Mouse (Mus musculus) CD4-positive, CD25-positive, alpha-beta regulatory T cell, adult 4 months (primary cell): ENCODE data around the gene Actn2. TPM values are rescaled to one million over a fixed set of nuclear protein-coding genes. Genes with fewer than 3 reads are reported as not detected.

Experiments
- ATAC-seq: one replicate; pipeline ENCODE4 v1.8.0; 2017
- polyA plus RNA-seq, 2 experiments: library from polyadenylated mRNA; unstranded; fragments of 100-300 nt; shearing (Covaris generic); gene quantifications; one replicate each; pipeline ENCODE4 v1.2.1; 2017

The Actn2 gene
- polyA plus RNA-seq, result 10 to 100 TPM; 10.1 to 11.9 TPM

DNA sequence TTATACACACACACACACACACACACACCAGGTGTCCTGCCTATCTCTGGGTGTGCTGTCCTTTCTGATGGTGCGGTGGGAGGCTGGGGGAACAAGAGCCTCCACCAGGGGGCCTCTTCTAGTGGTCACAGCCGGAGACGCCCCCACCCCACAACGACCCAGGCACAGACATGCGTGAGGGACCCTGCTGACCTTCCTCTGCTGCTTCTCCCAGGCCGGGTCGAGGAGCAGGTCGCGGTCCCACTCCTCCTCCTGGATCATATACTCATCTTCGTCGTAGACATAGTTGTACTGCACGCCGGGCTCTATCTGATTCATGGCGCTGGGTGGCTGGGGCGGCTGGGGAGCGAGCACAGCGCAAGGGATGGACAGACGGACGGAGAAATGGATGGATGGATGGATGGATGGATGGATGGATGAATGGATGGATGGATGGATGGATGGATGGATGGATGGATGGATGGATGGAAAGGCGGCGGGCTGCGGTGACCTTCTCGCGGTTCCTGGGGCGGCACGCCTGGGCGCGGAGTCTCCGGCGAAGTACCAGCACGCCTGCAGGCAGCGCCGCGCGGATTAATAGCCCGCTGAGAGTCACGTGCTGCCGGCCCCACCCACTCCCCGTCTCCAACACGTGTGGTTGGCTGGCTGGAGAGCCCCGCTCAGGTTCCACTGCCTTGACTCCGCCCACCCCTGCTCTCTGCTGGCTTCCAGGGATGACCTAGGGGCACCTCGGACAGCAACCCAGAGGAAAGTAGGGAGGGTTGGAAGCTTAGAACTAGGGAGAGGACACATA lies at the start of gene Actn2:
TSS of gene Actn2 (minus strand) at position 578 of the 793 bp plus-strand sequence.
- ATAC-seq, result peak; percentile 97

- peak; percentile 85 for ATAC-seq
Observed at GRCm38 (mm10) chr13:12386286-12386685, 45.7 kb upstream of the Actn2 start.

DNA sequence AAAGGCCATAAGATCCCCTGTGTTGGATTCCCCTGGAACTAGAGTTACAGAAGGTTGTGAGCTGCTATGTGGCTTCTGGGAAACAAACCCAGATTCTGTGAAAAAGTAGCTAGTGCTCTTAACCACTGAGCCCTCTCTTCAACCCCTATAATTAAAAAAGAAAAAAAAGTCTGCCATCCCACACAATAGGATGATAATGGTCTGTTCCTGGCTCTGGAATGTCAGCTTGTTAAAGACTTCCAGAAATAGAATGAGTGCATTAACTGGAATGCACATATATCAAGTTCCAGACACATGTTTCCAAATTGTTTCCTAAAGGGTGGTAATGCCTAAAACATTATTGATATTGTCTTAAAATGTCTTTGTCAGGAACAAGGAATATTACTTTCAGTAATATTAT lies 44.2 kb upstream of the Actn2 start:
- ATAC-seq, result no peak

- ATAC-seq, result no peak
Observed at GRCm38 (mm10) chr13:12376778-12377177, 36.2 kb upstream of the Actn2 start.

DNA sequence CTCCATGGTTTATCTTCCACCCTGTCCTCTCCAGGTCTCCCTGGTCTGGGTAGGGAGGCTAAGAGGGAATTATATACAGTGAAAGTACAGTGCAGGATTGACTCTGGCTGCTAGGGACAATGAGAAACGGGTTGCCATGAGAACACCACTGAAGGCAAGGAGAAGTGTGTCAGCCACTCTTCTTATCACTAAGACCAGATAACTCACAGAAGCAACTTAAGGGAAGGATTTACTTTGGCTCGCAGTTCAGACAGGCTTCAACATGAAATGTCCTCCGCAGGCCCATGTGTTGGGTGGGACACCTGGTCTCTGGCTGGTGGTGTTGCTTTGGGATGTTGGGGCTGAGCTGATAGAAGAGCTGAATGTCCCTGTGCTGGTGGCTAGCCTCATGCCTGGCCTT lies 32.2 kb upstream of the Actn2 start:
- no peak for ATAC-seq

GRCm38 (mm10) chr13:12369930-12370329 lies 29.4 kb upstream of the Actn2 start:
- ATAC-seq, result no peak

DNA sequence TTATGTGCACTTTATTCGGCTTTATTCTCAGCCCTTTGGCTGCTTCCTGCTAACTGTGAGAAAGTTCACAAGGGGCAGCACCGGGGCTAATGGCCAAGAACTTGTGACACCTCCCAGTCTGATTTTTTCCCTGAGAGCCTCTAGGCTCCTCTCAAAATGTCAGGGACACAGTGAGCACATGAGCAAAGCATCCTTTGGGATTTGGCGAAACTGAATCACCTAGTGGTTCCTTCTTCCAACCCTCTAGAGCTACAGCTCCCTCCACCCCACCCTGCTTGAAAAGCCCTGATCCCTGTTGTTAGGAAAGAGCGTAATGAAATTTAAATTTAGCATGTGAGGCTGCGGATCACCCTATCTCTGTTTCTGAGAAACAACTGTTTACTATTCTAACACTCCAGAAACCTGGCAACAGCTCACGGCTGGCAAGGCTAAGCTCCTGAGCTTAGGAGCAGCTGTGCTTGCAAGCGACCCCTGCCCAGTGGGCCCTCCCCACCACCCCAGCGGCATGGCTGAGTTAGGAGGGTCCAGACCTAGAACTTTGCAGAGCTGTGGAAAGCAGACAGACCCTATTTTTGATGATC lies 28.6 kb upstream of the Actn2 start:
- ATAC-seq, result no peak

DNA sequence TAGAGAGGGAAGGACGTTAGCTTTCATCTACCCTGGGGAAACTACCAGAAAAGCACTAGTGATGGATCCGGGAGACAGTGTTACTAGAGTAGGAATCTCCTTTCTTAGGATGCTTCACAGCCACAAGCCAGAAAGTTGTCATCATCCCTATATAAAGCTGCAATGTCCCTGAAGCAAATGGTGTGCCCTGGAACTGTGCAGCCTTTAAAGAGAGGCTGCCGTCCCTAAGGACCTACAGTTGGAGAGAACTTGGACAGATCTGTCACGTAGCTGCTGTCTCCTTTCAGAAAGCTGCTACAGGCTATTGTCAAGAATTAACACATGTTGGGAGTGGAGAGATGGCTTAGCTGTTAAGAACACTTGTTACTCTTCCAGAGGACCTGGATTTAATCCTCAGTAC lies 20.9 kb upstream of the Actn2 start:
- no peak for ATAC-seq

DNA sequence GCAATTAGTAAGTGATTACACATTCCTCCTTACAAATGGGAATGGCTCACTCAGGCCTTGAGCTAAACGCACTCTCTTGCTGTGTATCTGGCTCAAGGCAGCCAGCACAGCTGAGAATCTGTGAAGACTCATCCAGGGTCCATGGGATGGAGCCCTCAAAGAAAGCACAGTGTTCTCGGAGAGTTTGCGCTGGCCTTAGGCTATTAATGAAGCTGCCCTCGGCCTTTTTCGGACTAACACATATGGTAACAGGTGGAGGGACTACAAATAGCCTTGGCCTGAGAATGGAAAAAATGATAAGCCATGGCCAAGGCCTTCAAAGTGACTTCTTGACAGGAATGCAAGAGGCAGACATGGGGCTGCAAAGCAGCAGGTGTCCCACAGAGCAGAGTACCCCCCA lies 17.0 kb upstream of the Actn2 start:
- ATAC-seq, result no peak

DNA sequence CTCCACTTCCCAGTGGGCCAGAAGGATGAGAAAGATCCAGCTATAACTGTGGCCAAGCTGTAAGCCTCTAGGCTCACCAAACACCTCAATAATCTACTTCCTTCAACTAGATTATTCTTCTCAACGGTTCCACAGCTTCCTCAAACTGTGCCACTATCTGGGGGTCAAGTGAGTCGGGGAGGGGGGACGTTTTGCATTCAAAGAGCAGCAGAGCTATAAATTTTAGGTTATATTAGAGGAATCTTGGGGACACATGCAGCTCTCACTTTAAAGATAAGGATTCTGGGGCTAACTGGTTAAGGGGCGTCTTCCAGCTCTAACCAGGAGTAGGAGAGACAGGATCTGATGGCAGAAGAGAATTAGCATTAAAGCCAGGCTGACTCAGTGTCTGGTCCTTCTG lies 15.6 kb upstream of the Actn2 start:
- no peak for ATAC-seq

DNA sequence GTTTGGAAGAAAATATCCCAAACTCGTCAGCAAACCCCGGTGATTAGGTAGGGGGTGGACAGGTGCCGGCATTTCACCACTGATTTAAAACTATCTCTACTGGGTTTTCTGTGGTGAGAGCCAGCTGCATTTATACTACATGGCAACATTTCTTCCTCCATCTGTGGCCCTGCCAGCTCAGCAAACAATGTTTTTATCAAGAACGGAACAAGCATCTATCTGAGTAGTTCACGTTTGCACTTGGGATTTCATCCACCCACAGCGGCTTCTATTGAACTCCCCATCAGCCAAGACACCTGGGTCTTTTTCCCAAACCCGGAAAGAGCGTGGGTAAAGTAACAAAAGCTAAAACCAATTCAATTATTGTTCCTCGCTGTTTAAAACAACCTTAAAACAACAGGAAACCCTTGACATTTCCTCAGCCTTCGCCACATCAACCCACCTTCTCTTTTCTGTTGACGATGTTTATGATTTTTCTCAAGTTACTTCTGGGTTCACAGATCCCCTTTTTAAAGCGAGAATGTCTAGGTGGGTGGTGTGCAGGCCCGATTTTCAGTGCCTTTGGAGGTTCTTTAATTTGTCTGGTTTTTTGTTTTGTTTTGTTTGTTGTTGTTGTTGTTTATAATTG lies 8.8 kb upstream of the Actn2 start:
- ATAC-seq, result peak; percentile 51

DNA sequence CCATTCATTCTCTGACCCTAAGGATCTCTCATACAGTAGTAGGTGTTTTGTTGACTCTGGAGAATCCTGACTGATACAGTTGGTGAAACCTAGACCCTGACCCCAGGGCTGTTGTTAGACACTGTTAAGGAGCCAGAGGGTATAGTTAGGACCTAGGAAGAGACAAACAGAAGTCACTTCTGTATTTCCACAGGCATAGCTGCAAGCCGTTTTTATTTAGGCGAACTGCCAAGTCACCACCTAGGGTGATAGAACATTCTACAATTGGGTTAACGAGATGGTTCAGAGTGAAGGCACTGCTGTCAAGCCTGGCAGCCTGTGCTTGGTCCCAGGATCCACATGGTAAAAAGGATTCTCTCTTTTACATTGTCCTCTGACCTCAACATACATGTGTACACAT lies 6.3 kb upstream of the Actn2 start:
- ATAC-seq, result no peak

GRCm38 (mm10) chr13:12341447-12341846 lies 887 bp upstream of the Actn2 start:
- no peak for ATAC-seq

- no peak for ATAC-seq
Observed at GRCm38 (mm10) chr13:12339446-12339845, 1.1 kb downstream of the Actn2 start.

- ATAC-seq, result no peak
Observed at GRCm38 (mm10) chr13:12337752-12338151, 2.8 kb downstream of the Actn2 start.

- ATAC-seq, result no peak
Observed at GRCm38 (mm10) chr13:12334016-12334415, 6.5 kb downstream of the Actn2 start.

DNA sequence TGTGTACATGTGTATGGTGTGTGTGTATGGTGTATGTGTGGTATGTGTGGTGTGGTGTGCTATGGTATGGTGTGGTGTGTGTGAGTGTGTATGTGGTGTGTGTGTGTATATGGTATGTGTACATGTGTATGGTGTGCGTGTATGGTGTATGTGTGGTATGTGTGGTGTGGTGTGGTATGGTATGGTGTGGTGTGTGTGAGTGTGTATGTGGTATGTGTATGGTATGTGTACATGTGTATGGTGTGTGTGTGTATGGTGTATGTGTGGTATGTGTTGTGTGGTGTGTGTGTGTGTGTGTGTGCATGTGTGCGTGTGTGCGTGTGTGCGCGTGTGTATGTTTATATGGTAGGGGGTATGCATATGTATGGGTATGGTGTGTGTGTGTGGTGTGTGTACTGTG lies 9.0 kb downstream of the Actn2 start:
- ATAC-seq, result no peak

- ATAC-seq, result no peak
Observed at GRCm38 (mm10) chr13:12328392-12328791, 12.2 kb downstream of the Actn2 start.

DNA sequence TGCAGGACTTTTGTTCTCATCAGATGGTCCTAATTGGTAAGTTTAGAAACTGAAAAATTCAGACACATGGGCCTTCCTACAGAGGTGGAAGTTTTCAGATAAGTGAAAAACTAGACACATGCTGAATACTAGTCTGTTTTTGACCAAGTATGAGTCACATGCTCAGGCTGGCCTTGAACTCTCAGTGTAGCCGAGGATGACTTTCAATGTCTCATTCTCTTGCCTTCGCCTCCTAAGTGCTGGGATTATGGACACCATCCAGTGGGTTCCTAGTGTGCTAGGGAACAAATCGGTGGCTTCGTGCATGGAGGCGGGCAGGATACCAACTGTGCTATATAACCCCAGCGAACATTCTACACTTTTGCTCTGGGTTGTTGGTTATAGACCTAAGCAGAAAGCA lies 13.0 kb downstream of the Actn2 start:
- ATAC-seq, result no peak

- ATAC-seq, result no peak
Observed at GRCm38 (mm10) chr13:12323076-12323625, 17.4 kb downstream of the Actn2 start.

- no peak for ATAC-seq
Observed at GRCm38 (mm10) chr13:12320148-12320547, 20.4 kb downstream of the Actn2 start.

GRCm38 (mm10) chr13:12318017-12318416 lies 22.5 kb downstream of the Actn2 start:
- no peak for ATAC-seq

DNA sequence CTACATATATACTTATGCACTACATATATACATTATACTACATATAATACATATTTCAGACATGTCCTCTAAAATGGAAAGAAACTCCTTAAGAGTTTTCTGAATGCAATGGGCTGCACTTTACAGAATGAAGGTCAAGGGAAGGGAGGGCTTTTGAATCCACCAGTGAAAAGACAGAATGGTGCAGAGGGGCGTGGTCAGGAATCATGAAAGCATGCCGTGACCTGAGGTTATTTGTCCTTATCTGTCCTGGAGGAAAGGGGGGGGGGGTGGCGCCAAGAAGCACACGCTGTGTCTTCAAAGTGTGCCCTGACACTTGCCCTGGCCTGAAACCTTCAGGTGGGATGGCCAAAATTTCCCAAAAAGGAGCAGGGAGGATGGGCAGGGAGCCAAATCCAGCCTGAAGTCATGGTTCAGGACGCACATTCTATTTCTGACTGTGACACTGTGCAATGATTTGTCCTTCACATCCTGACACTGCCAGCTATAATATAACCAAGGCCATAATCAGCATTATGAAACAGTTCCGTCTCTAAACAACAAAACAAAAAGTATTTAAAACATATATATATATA lies 23.3 kb downstream of the Actn2 start:
- ATAC-seq, result no peak
